Mouse (Mus musculus) erythroblast, embryonic 14.5 days (primary cell): ENCODE measurements around the gene Max. TPM values are rescaled to one million over a fixed set of nuclear protein-coding genes. Genes with fewer than 3 reads are reported as not detected.

ENCODE experiments used
- H3K27me3 ChIP-seq: 2 replicates; pipeline ENCODE4 v1.6.1; 2012; ENCODE audit warnings: inconsistent platforms; ENCODE audit not compliant: control insufficient read depth
- H3K36me3 ChIP-seq: 2 replicates; pipeline ENCODE4 v1.6.1; 2012; ENCODE audit warnings: mild to moderate bottlenecking, inconsistent platforms; ENCODE audit not compliant: control insufficient read depth
- H3K4me1 ChIP-seq: 2 replicates; pipeline ENCODE4 v1.6.1; 2012; ENCODE audit warnings: inconsistent platforms; ENCODE audit not compliant: control insufficient read depth
- H3K4me3 ChIP-seq: replicated peaks from 2 replicates; pipeline ENCODE3; 2012; ENCODE audit warnings: moderate library complexity, mild to moderate bottlenecking, inconsistent platforms
- H3K9me3 ChIP-seq: 2 replicates; pipeline ENCODE4 v1.6.1; 2012; ENCODE audit warnings: low read length, inconsistent platforms, mixed read lengths; ENCODE audit not compliant: control insufficient read depth
- GATA1 ChIP-seq: IDR thresholded peaks from 2 replicates; pipeline ENCODE4 v1.6.1; 2012; ENCODE audit warnings: low read length, inconsistent platforms, mixed read lengths
- TAL1 ChIP-seq: IDR thresholded peaks from 3 replicates; pipeline ENCODE4 v1.6.1; 2012; ENCODE audit warnings: low read length, inconsistent platforms, mixed read lengths
- polyA plus RNA-seq: library from polyadenylated mRNA; stranded (reverse); fragments of >175 nt; gene quantifications from 2 replicates; pipeline ENCODE4 v1.2.3, GENCODE M21; 2012

The Max gene
- polyA plus RNA-seq, 1 experiment: 8.8 TPM

DNA sequence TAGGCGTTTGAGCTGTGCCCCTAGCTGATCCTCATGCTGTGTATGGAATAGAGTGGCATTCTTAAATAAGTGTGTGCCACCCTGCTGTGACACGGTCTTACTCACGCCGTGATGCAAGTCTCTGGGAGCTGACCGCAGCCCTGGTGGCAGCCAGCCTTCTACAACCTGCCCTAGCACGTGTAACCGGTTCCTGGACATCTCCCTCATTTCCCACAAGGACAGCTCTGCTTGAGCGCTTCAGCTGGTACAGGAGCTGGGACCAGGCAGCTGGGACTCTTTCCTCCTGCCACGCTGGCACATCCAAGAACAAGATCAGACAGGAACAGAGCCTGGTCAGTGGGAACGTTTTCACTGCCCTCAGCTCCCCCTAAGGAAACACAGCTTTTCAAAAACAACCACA lies 34.5 kb downstream of the Max start:
- no peak overlapping the region for H3K4me3 ChIP-seq
- peaks cover 53% of the 10 kb centered on the region for H3K4me1 ChIP-seq
- no peaks in the 10 kb centered on the region for H3K9me3 ChIP-seq
- H3K27me3 ChIP-seq: no peaks in the 10 kb centered on the region
- TF ChIP-seq GATA1 (no peak), TAL1 (no peak)
- H3K36me3 ChIP-seq: peaks cover 50% of the 10 kb centered on the region

DNA sequence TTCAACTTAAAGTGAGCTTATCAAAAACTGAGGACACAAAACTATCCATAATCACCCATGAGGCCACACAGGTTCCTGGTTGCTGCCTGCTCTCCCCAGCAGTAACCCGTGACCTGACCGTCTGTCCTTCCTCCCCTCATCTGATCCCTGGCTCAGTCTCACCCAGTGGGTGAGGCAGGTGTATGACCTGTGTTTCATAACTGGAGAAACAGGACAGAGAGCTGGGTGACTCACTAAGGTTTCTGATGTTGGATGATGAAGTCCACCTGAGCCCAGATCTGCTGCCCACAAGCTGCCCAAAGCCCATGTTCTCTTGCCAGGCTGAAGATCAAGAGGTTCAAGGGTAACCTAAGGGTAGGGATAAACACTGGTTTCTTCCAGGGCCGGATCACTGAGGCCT lies 35.0 kb downstream of the Max start:
- TF ChIP-seq GATA1 (no peak), TAL1 (no peak)
- Histone ChIP-seq H3K9me3 (no peaks in the 10 kb centered on the region), H3K4me3 (no peak overlapping the region), H3K36me3 (peaks cover 49% of the 10 kb centered on the region), H3K27me3 (no peaks in the 10 kb centered on the region), H3K4me1 (peaks cover 48% of the 10 kb centered on the region)

DNA sequence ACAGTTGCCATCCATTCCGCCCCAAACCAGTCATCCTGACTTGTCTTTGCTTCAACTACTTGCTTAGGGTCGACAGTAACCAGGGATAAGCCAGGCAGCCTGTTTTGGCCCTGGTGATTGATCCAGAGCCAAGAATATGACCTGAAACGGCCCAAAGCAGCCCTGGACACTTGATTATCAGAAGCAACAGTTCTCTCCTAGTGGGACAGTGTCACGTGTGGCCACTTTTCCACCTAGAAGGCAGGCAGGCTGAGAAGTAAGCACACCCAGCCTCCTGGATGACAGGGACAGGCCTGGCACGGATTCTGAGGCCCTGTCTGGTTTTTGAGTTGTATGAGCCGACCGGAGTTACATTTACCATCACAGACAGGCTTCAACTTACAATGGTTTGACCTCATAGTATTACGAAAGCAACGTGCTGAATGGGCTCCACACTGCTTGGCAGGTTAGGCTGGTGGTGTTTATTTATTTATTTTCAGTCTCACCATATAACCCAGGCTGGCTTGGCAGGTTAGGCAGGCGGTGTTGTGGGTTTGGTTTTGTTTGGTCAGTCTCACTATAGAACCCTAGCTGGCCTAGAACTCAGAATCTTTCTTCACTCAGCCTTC lies 35.6 kb downstream of the Max start:
- TF ChIP-seq TAL1 (no peak), GATA1 (no peak)
- peaks cover 50% of the 10 kb centered on the region for H3K36me3 ChIP-seq
- H3K4me3 ChIP-seq: no peak overlapping the region
- H3K9me3 ChIP-seq: no peaks in the 10 kb centered on the region
- H3K4me1 ChIP-seq: peaks cover 43% of the 10 kb centered on the region
- H3K27me3 ChIP-seq: no peaks in the 10 kb centered on the region

DNA sequence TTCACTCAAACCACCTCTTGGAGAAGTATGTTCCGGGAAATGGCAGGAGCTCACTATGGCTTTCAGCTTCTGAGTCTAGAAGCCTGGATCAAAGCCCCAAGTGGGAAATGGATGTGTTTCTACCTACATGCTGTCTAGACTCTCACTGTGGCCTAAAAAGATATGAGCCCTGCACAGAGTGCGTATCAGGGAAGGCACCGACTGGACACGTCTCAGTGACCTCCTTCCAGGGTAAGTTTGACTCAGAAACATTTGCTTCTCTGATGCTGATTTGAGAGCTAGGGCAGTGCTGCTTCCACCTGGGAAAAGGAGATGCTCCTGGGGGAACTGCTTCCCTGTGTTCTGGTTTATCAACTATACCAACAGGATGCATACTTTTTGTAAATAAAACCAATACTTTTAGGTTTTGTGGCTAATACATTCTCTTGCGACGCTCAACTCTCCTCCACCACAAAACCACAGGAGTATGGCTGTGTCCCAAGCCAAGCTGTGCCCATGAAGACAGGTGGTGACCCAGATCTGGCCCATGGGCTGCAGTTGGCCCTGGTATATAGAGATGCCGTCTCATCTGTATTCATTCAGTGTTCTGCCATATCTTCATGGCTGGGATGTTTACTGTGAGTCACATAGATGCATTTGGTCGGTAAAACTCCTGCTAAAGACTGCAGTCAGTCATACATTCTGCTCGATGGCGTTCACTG lies 36.9 kb downstream of the Max start:
- H3K4me3 ChIP-seq: no peak overlapping the region
- peaks cover 54% of the 10 kb centered on the region for H3K36me3 ChIP-seq
- H3K27me3 ChIP-seq: no peaks in the 10 kb centered on the region
- TF ChIP-seq TAL1 (no peak), GATA1 (no peak)
- H3K9me3 ChIP-seq: no peaks in the 10 kb centered on the region
- peaks cover 39% of the 10 kb centered on the region for H3K4me1 ChIP-seq

DNA sequence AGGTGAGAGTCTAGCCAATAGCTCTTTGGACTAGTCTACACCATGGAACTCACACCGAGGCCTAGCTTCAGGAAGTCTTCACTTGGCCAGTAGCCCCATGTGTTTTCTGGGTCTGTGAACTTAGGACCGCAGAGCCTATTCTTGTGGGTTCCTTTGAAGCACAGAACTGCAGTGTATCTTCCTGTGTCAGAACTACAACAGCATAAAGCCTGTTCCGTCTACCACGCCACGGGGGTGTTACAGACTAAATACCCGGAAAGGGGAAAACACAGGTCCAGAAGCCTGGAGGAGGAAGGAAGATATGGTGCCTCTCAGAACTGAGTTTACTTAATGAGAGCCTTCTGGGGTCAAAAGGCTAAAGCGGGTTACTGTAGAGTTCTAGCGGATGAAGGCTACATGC lies 38.9 kb downstream of the Max start:
- no peak overlapping the region for H3K4me3 ChIP-seq
- no peaks in the 10 kb centered on the region for H3K9me3 ChIP-seq
- H3K36me3 ChIP-seq: peaks cover 62% of the 10 kb centered on the region
- H3K4me1 ChIP-seq: peaks cover 44% of the 10 kb centered on the region
- H3K27me3 ChIP-seq: no peaks in the 10 kb centered on the region
- no peak for TF ChIP-seq GATA1

DNA sequence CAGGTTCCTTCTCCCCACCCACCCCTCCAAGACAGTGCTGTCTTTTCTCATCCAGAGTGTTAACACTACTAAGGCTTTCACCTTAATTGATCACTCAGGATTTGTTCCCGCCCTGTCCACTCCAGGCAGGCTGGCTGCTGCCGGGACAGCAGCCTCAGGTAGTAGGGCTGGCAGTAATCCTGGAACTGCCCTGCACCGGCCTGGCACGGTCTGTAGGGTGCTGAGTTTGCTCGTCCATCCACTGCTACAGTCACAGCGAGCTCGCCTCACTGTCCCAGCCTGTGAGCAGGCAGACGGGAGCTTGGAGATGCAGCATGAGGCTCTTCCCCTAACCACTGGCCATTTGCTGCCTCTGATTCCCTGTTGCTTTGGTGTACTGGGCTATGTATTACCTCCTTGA lies 41.0 kb downstream of the Max start:
- no peak for TF ChIP-seq GATA1
- H3K36me3 ChIP-seq: peaks cover 75% of the 10 kb centered on the region
- no peak overlapping the region for H3K4me3 ChIP-seq
- peaks cover 47% of the 10 kb centered on the region for H3K4me1 ChIP-seq
- no peaks in the 10 kb centered on the region for H3K9me3 ChIP-seq
- no peaks in the 10 kb centered on the region for H3K27me3 ChIP-seq

DNA sequence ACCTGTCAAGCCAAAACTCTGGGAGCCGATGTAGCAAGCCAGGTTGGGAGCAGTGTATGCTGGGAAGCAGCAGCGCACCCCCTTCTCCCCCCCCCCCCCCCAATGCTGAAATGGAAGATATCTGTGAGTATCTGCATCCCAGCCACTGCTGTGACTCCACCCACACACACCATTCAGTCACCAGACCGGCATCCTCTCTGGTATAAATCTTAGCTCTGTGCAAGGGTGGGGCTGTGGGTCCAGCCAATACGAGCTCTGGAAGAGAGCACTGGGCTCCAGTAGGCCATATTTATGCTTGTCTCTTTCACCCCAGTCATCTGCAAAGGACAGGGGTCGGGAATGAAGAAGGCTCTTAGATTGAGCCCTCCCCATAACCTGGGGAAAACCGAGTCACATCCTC lies 41.6 kb downstream of the Max start:
- no peak for TF ChIP-seq GATA1
- TF ChIP-seq TAL1: no peak
- peaks cover 78% of the 10 kb centered on the region for H3K36me3 ChIP-seq
- H3K4me3 ChIP-seq: no peak overlapping the region
- no peaks in the 10 kb centered on the region for H3K27me3 ChIP-seq
- no peaks in the 10 kb centered on the region for H3K9me3 ChIP-seq
- peaks cover 48% of the 10 kb centered on the region for H3K4me1 ChIP-seq

DNA sequence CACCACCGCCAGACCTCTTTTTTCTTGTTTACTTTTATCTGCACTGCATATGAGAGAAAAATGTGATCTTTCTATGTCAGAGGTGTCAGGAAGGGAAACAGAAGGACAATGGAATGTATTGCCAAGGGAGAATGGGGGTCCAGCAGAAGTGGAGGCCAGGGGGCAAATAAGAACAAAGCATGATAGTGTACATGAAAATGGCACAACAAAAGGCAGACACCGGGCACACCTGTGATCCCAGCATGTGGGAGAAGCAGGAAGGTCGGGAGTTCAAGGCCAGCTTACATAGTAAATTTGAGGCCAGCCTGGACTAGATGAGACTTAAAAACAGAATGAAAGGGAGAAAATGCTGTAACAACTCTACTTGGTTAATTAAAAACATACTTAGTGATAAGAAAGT lies 43.1 kb downstream of the Max start:
- H3K36me3 ChIP-seq: peaks cover 90% of the 10 kb centered on the region
- no peaks in the 10 kb centered on the region for H3K9me3 ChIP-seq
- TF ChIP-seq TAL1 (no peak), GATA1 (no peak)
- no peak overlapping the region for H3K4me3 ChIP-seq
- H3K4me1 ChIP-seq: peaks cover 60% of the 10 kb centered on the region
- no peaks in the 10 kb centered on the region for H3K27me3 ChIP-seq

DNA sequence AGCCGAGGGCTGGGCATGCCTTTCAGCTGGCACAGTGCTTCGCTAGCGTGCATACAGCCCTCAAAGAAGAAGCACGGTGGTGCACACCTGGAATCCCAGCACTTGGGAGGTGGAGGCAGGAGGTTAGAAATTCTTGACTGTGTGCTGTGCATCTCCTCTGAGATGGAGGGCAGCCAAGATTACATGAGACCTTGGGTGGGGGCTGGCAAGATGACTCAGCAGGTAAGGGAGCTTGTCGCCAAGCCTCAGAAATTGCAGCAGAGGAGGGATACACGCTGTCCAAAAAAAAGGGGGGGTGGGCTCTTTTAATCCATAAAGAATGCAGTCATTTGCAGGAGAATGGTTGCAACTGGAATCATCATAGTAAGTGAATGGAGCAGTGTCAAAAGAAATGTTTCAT lies 43.9 kb downstream of the Max start:
- Histone ChIP-seq H3K36me3 (peaks cover 91% of the 10 kb centered on the region), H3K4me1 (peaks cover 62% of the 10 kb centered on the region), H3K27me3 (no peaks in the 10 kb centered on the region), H3K4me3 (no peak overlapping the region), H3K9me3 (no peaks in the 10 kb centered on the region)
- TF ChIP-seq GATA1 (no peak), TAL1 (no peak)

DNA sequence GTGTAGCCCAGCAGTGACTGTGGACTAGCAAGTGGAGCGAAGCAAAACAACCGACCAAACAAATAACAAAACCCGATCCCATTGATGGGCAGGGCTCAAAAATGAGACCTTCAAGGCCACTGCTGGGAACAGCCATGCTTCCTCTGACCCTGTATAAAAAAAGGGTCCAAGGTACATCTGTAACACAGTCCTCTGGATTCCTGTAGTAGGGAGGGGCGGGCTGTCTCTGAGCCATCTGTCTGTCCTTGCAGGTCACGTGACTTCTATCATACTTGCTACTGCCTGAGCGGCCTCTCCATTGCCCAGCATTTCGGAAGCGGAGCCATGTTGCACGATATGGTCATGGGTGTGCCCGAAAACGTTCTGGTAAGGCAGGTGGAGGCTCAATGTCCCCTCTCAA lies 45.8 kb downstream of the Max start:
- peaks cover 80% of the 10 kb centered on the region for H3K4me1 ChIP-seq
- no peak for TF ChIP-seq GATA1
- TF ChIP-seq TAL1: no peak
- H3K27me3 ChIP-seq: no peaks in the 10 kb centered on the region
- no peak overlapping the region for H3K4me3 ChIP-seq
- peaks cover 95% of the 10 kb centered on the region for H3K36me3 ChIP-seq
- no peaks in the 10 kb centered on the region for H3K9me3 ChIP-seq
